Mouse (Mus musculus) lung, embryonic 16.5 days (tissue): ENCODE results near the gene Nsun4. TPM values are rescaled to one million over a fixed set of nuclear protein-coding genes. Genes with fewer than 3 reads are reported as not detected.

ENCODE experiments used
- ATAC-seq: fragments of 200-750 bp; cut with Nextera tagmentation; 2 replicates; pipeline ENCODE4 v1.8.0; 2017; ENCODE audit warnings: low read depth, mild to moderate bottlenecking, moderate library complexity
- H3K27ac ChIP-seq: fragments of 300-500 bp; sonication (generic); 2 replicates; pipeline ENCODE4 v1.5.1; 2014; ENCODE audit warnings: mild to moderate bottlenecking, control low read depth, low read length
- H3K27me3 ChIP-seq: fragments of 300-500 bp; sonication (generic); 2 replicates; pipeline ENCODE4 v1.6.1; 2014; ENCODE audit warnings: low read depth, low read length, mixed read lengths; ENCODE audit not compliant: control insufficient read depth, insufficient read depth
- H3K36me3 ChIP-seq: fragments of 300-500 bp; sonication (generic); 2 replicates; pipeline ENCODE4 v1.6.1; 2014; ENCODE audit warnings: low read length; ENCODE audit not compliant: control insufficient read depth, insufficient read depth
- H3K4me1 ChIP-seq: fragments of 300-500 bp; sonication (generic); replicated peaks from 2 replicates; pipeline ENCODE4 v1.6.1; 2014; ENCODE audit warnings: low read length, mixed read lengths; ENCODE audit not compliant: control insufficient read depth, insufficient read depth
- H3K4me2 ChIP-seq: fragments of 300-500 bp; sonication (generic); 2 replicates; pipeline ENCODE4 v1.6.1; 2014; ENCODE audit warnings: low read depth, low read length, control low read depth
- H3K4me3 ChIP-seq: fragments of 300-500 bp; sonication (generic); 2 replicates; pipeline ENCODE4 v1.5.1; 2014; ENCODE audit warnings: mild to moderate bottlenecking, low read length, control low read depth
- H3K9ac ChIP-seq: fragments of 300-500 bp; sonication (generic); 2 replicates; pipeline ENCODE4 v1.6.1; 2014; ENCODE audit warnings: low read length, control low read depth
- H3K9me3 ChIP-seq: fragments of 300-500 bp; sonication (generic); 2 replicates; pipeline ENCODE4 v1.6.1; 2016; ENCODE audit warnings: low read length; ENCODE audit not compliant: control insufficient read depth
- WGBS: fragments of 180-500 bp; shearing (Covaris S2); extraction: QIAGEN DNeasy Blood & Tissue Kit; methylation state at CpG from one replicate; pipeline ENCODE4 v1.1.7; 2014; 5-methylcytosine and 5-hydroxymethylcytosine counted together
- polyA plus RNA-seq: library from polyadenylated mRNA; unstranded; fragments of >200 nt; fragmentation: Nextera tagmentation; extraction: Ambion mirVana; gene quantifications from 2 replicates; pipeline ENCODE4 v1.2.1, GENCODE M21; 2015

Nsun4 gene
- polyA plus RNA-seq, 1 experiment from 2014 or later: 25.9 TPM

DNA sequence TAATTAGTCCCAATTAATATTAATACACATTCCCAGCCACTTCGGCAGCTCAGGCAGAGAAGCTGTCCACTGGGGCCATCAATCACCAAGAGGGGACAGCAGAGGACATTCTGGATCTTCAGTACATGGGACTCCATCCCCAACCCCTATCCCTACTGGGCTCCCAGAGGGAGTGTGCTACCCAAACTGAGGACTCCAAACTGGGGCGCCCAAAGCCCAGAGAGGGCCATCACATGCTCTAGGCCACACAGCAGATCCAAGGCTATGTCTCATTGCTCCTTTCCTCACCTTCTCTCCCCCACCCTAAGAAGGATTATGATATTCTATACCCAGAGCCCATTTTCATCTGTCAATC, 58.3 kb downstream of the Nsun4 start:
- H3K36me3 ChIP-seq: no peaks in the 10 kb centered on the region
- 68% methylated on average over 2 of the region's 2 CpGs for WGBS
- no peak overlapping the region for H3K9ac ChIP-seq
- no peaks in the 10 kb centered on the region for H3K27me3 ChIP-seq
- H3K9me3 ChIP-seq: peaks cover 4% of the 10 kb centered on the region
- H3K27ac ChIP-seq: no peak overlapping the region
- H3K4me3 ChIP-seq: no peak overlapping the region
- no peak overlapping the region for H3K4me2 ChIP-seq
- ATAC-seq: no peak
- H3K4me1 ChIP-seq: no peaks in the 10 kb centered on the region

DNA sequence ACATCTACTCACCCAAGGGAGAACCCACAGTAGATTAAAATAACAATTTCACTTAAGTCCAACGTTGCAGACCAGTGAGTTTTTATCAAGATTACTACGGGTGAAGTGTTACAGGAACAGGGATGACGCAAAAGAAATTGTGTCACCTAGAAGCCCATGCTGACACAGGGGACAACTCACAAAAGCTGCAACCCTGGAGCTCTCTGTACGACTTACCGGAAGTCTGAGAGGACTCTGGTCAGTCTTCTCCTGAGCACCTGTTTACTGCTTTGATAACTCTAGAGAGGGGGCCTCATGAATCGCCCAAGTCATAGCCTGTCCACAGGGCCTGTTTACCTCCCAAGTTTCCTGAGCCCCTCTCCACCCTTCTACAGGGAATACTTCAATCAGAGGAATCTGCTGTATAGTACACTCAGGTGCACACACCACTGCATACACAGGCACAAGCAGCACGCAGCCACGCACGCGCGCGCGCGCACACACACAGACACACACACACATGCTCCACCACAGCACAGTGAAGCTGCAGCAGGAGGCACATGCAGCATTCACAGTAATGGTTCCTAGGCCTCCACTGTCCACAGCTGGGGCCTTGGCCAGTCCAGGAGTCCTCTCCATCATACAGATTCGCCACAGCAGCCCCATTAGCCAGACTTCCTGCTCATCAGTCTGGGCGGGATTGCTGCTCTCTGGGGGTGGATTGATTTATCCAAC, 58.9 kb downstream of the Nsun4 start:
- Histone ChIP-seq H3K9ac (no peak overlapping the region), H3K4me1 (no peaks in the 10 kb centered on the region), H3K4me2 (no peak overlapping the region), H3K36me3 (no peaks in the 10 kb centered on the region), H3K4me3 (no peak overlapping the region), H3K27ac (no peak overlapping the region), H3K27me3 (no peaks in the 10 kb centered on the region), H3K9me3 (peaks cover 4% of the 10 kb centered on the region)
- WGBS: 80% methylated on average over 16 of the region's 16 CpGs
- no peak for ATAC-seq

DNA sequence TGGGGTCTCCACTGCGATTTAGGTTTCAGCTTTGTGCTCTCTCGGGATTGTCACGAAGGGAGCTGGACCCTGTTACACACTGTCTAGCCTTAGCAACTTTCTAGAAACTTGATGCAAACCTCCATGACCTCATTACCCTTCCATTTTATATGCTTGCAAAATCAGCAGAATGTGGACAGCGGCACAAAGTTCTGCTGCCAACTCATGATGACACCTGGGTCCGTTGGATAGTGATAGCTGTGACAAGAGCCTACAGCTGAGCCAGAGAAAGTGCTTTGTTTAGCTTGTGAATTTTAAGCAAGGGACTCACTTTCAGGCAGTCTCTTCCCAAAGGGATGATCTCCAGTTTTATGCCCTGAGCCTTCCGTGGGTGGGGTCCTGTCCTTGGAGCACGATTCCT, 64.3 kb downstream of the Nsun4 start:
- Histone ChIP-seq H3K27ac (no peak overlapping the region), H3K4me1 (no peaks in the 10 kb centered on the region; the same call in 1 of the 2 replicates), H3K4me3 (no peak overlapping the region), H3K9me3 (peaks cover 4% of the 10 kb centered on the region), H3K4me2 (no peak overlapping the region), H3K9ac (no peak overlapping the region), H3K36me3 (no peaks in the 10 kb centered on the region), H3K27me3 (no peaks in the 10 kb centered on the region)
- ATAC-seq: no peak
- WGBS: 77% methylated on average over 7 of the region's 7 CpGs

DNA sequence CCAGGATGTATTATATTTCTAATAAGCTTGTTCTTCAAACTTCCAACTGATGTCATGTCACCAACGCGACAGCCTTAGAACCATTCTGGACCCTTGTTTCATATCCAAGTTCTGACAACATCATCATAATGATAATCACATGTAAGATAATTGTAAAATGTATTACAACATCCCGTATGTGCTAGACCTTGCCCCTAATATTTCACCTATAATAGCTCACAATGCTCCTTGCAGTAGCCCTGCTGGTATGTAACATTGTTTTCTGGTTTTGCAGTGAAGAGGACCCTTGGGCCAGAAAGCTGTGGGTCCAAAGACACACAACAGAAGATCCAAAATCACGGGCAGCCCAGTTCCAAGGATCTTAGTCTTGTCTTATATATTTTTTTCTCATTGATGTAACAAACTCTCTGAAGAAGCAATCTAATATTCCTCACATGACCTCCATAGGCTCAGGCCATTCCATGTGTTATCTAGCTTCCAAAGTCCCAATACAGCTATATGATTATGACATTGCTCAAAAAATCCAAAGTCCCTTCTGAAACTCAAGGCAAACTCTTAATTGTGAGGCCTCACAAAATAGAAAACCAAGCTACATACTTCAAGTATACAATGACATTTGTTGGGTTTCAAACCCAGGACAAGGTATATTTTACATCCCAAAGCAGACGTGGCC, 65.7 kb downstream of the Nsun4 start:
- no peak overlapping the region for H3K4me2 ChIP-seq
- ATAC-seq: no peak
- 73% methylated on average over 5 of the region's 5 CpGs for WGBS
- no peak overlapping the region for H3K4me3 ChIP-seq
- H3K9me3 ChIP-seq: peaks cover 4% of the 10 kb centered on the region
- H3K27me3 ChIP-seq: no peaks in the 10 kb centered on the region
- no peak overlapping the region for H3K27ac ChIP-seq
- H3K9ac ChIP-seq: no peak overlapping the region
- no peaks in the 10 kb centered on the region for H3K36me3 ChIP-seq
- H3K4me1 ChIP-seq: no peaks in the 10 kb centered on the region; the same call in 1 of the 2 replicates

DNA sequence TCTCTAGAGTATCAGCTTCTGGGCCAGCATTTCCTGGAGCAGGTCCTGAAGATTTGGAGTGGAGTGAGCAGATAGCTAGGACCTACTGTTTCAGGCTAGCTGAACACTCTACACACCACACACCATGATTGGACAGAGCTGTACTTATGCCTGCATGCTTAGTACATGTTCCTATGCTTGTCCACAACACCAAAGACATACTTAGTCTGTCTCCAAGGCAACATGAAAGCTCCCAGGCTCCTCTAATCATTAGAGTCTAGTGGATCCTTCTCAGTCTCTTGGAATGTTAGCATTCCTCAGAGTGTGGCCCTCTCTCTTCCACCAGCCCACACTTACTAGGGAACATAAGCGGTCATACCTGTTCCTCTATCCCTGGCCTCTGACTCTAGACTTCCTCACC, 66.2 kb downstream of the Nsun4 start:
- H3K9ac ChIP-seq: no peak overlapping the region
- no peak overlapping the region for H3K4me2 ChIP-seq
- H3K27me3 ChIP-seq: no peaks in the 10 kb centered on the region
- 52% methylated on average over 1 of the region's 1 CpGs for WGBS
- ATAC-seq: peak; percentile 81
- H3K9me3 ChIP-seq: peaks cover 4% of the 10 kb centered on the region
- no peaks in the 10 kb centered on the region for H3K36me3 ChIP-seq
- H3K4me3 ChIP-seq: no peak overlapping the region
- no peaks in the 10 kb centered on the region; the same call in 1 of the 2 replicates for H3K4me1 ChIP-seq
- H3K27ac ChIP-seq: no peak overlapping the region

DNA sequence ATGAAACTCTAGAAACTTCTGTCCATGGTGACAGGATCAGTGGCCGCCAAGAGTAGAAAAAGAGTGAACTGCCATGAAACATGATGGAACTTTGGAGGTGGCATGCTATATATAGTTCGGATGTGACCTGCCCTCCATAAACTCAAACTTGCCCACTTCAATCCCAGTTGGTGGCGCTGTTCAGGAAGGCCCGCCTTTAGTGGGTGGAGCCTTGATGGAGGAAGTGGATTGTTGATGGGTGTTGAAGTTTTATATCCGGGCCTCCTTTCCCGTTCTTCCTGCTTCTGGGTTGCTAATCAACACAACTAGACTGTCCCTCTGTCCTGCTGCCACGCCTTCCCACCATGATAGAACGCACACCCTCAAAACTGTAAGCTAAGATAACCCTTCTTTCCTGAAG, 68.7 kb downstream of the Nsun4 start:
- Histone ChIP-seq H3K4me2 (no peak overlapping the region), H3K27me3 (peaks cover 16% of the 10 kb centered on the region), H3K27ac (no peak overlapping the region), H3K9ac (no peak overlapping the region), H3K36me3 (no peaks in the 10 kb centered on the region), H3K4me1 (no peaks in the 10 kb centered on the region; the same call in 1 of the 2 replicates), H3K9me3 (no peaks in the 10 kb centered on the region), H3K4me3 (no peak overlapping the region)
- WGBS: 31% methylated on average over 8 of the region's 8 CpGs
- no peak for ATAC-seq

DNA sequence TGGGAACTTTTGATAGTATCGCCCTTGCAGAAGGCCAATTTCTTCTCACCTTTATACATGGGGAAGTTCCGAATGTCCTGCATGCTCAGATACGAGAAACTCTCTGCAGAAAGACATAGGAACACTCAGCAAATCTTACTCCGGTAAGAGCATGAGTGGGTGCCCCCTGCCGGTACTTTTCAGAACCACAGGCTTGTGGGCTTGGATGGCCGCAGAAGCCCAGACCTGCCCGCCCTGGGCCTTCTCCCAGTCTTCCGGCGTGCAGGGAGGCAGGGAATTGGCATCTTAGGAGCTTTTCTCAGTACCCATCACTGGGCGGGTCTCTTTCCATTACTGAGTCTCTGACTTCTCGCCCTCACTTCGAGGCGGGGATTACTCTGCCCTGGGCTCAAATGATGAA, 69.6 kb downstream of the Nsun4 start:
- peaks cover 5% of the 10 kb centered on the region for H3K4me1 ChIP-seq
- H3K36me3 ChIP-seq: no peaks in the 10 kb centered on the region
- H3K4me2 ChIP-seq: 0 out of 2 replicates have a peak overlapping the region, but pooled peaks have one; percentile 14
- H3K9ac ChIP-seq: no peak overlapping the region
- peak; percentile 29; the same call in 1 of the 2 replicates for ATAC-seq
- no peak overlapping the region for H3K4me3 ChIP-seq
- H3K27ac ChIP-seq: no peak overlapping the region
- peaks cover 25% of the 10 kb centered on the region for H3K27me3 ChIP-seq
- WGBS: 4% methylated on average over 13 of the region's 13 CpGs
- H3K9me3 ChIP-seq: no peaks in the 10 kb centered on the region

Other genes starting within 250 kb of the Nsun4 start
- gene Mob3c, start 225.8 kb downstream of the Nsun4 start, polyA plus RNA-seq: 14.2 and 15.6 TPM in 2 replicates
- 28.1 and 30.1 TPM in 2 replicates for gene Mknk1, start 214.7 kb downstream of the Nsun4 start, polyA plus RNA-seq
- not detected in 2 replicates for gene Kncn, start 169.5 kb downstream of the Nsun4 start, polyA plus RNA-seq
- not detected in 2 replicates for gene 6430628N08Rik, start 163.2 kb downstream of the Nsun4 start, polyA plus RNA-seq
- gene Dmbx1, start 114.0 kb downstream of the Nsun4 start, polyA plus RNA-seq: 0.06 and 0.08 TPM in 2 replicates
- gene Faah, start 36.0 kb downstream of the Nsun4 start, polyA plus RNA-seq: 11.0 and 12.1 TPM in 2 replicates
- 487 and 499 TPM in 2 replicates for gene Uqcrh, start 21.2 kb upstream of the Nsun4 start, polyA plus RNA-seq
- gene Lrrc41, start 21.4 kb upstream of the Nsun4 start, polyA plus RNA-seq: 68.9 and 70.9 TPM in 2 replicates
- 30.5 and 31.3 TPM in 2 replicates for gene Rad54l, start 69.8 kb upstream of the Nsun4 start, polyA plus RNA-seq
- 56.2 and 59.1 TPM in 2 replicates for gene Pomgnt1, start 70.0 kb upstream of the Nsun4 start, polyA plus RNA-seq
- 3.6 and 3.7 TPM in 2 replicates for gene Lurap1, start 97.5 kb upstream of the Nsun4 start, polyA plus RNA-seq
- gene Tspan1, start 113.7 kb upstream of the Nsun4 start, polyA plus RNA-seq: 22.6 and 25.9 TPM in 2 replicates
- not detected in 2 replicates for gene 1700042G07Rik, start 119.5 kb upstream of the Nsun4 start, polyA plus RNA-seq
- not detected in 2 replicates for gene Gm49337, start 119.5 kb upstream of the Nsun4 start, polyA plus RNA-seq
- 23.6 and 25.3 TPM in 2 replicates for gene Pik3r3, start 167.7 kb upstream of the Nsun4 start, polyA plus RNA-seq